Mouse (Mus musculus) bone marrow macrophage, adult 2 months (primary cell): ENCODE measurements around the gene Ppm1m.

Experiments used
- CTCF ChIP-seq: IDR thresholded peaks from 2 replicates; pipeline ENCODE4 v1.5.1; 2012; ENCODE audit warnings: low read depth, mild to moderate bottlenecking, low read length, moderate library complexity
- POLR2A ChIP-seq: IDR thresholded peaks from 2 replicates; pipeline ENCODE4 v1.6.1; 2012; ENCODE audit warnings: mild to moderate bottlenecking, low read depth, low read length, borderline replicate concordance

DNA sequence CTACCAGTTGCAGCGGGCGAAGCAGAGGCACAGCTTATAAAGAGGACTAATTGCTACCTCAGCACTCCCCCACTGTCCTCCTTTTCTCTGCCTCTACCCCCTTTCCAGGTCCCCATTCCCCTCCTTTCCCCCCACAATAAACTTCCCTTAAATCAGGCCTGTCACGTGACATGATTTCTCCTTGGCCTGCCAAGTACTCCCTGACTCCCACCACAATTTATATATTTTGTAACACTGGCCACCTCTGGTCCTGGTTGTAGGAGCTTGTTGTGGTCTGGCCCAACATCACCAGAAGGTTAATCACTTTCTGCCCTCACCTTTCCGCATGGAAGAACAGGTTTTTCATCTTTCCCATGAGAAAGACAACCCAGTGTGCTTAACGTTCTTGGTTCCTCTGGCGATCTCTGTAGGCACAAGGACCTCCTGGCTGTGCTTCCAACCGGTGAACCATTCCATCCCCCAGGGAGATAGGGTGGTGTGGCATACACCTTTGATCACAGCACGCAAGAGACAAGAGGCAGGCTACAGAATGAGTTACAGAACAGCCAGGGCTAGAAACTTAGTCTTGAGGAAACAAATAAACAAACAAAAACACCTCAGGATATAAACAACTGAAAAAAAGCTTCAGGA is 21.5 kb upstream of the Ppm1m start:
- TF ChIP-seq CTCF, result no peak
- TF ChIP-seq POLR2A, result no peak
